Mouse (Mus musculus) heart, embryonic 14.5 days (tissue): ENCODE data around the gene 5730596B20Rik. TPM values are rescaled to one million over a fixed set of nuclear protein-coding genes. Genes with fewer than 3 reads are reported as not detected.

Experiments used
- ATAC-seq: fragments of 200-750 bp; cut with Nextera tagmentation; 2 replicates; pipeline ENCODE4 v1.8.0; 2017; ENCODE audit warnings: low read depth, moderate TSS enrichment; ENCODE audit not compliant: insufficient number of reproducible peaks, insufficient read depth, low FRiP score
- H3K27ac ChIP-seq, 2 experiments: fragments of 200-500 bp in 1 of 2; fragments of 300-500 bp in 1 of 2; sonication (generic) in 1 of 2; replicated peaks in 1 of 2; 2 replicates each; pipeline ENCODE4 v1.5.1; 2012 to 2014; ENCODE audit warnings: low read depth in 2 of 2, low read length in 2 of 2, control low read depth in 1 of 2, mild to moderate bottlenecking in 1 of 2, mixed read lengths in 1 of 2; ENCODE audit not compliant: control insufficient read depth in 1 of 2, insufficient read depth in 1 of 2
- H3K27me3 ChIP-seq: fragments of 300-500 bp; sonication (generic); 2 replicates; pipeline ENCODE4 v1.6.1; 2014; ENCODE audit warnings: mild to moderate bottlenecking, low read length, control low read depth; ENCODE audit not compliant: control insufficient read depth, insufficient read depth
- H3K36me3 ChIP-seq: fragments of 300-500 bp; sonication (generic); 2 replicates; pipeline ENCODE4 v1.6.1; 2014; ENCODE audit warnings: mild to moderate bottlenecking, control low read depth, low read length, mixed read lengths; ENCODE audit not compliant: control insufficient read depth, insufficient read depth
- H3K4me1 ChIP-seq, 2 experiments: fragments of 200-500 bp in 1 of 2; fragments of 300-500 bp in 1 of 2; sonication (generic) in 1 of 2; 2 replicates each; pipeline ENCODE4 v1.6.1; 2012 to 2014; ENCODE audit warnings: low read length in 2 of 2, control low read depth in 1 of 2, mixed read lengths in 1 of 2; ENCODE audit not compliant: control insufficient read depth in 2 of 2, insufficient read depth in 2 of 2
- H3K4me2 ChIP-seq: fragments of 300-500 bp; sonication (generic); 2 replicates; pipeline ENCODE4 v1.6.1; 2014; ENCODE audit warnings: mild to moderate bottlenecking, low read length
- H3K4me3 ChIP-seq, 2 experiments: fragments of 200-500 bp in 1 of 2; fragments of 300-500 bp in 1 of 2; sonication (generic) in 1 of 2; 2 replicates each; pipeline ENCODE4 v1.5.1; 2012 to 2014; ENCODE audit warnings: low read length in 2 of 2, mild to moderate bottlenecking in 2 of 2, control low read depth in 1 of 2, low read depth in 1 of 2, moderate library complexity in 1 of 2; ENCODE audit not compliant: control insufficient read depth in 1 of 2, insufficient read depth in 1 of 2
- H3K9ac ChIP-seq: fragments of 300-500 bp; sonication (generic); 2 replicates; pipeline ENCODE4 v1.6.1; 2014; ENCODE audit warnings: mild to moderate bottlenecking, low read length
- H3K9me3 ChIP-seq: fragments of 300-500 bp; sonication (generic); 2 replicates; pipeline ENCODE4 v1.6.1; 2016; ENCODE audit warnings: low read length, control low read depth; ENCODE audit not compliant: control insufficient read depth
- WGBS: fragments of 180-500 bp; shearing (Covaris S2); extraction: QIAGEN DNeasy Blood & Tissue Kit; methylation state at CpG from one replicate; pipeline ENCODE4 v1.1.7; 2014; 5-methylcytosine and 5-hydroxymethylcytosine counted together
- polyA plus RNA-seq: library from polyadenylated mRNA; unstranded; fragments of >200 nt; fragmentation: Nextera tagmentation; extraction: Ambion mirVana; gene quantifications from 2 replicates; pipeline ENCODE4 v1.2.1, GENCODE M21; 2014

5730596B20Rik gene
- polyA plus RNA-seq, 1 experiment from 2014 or later = not detected

DNA sequence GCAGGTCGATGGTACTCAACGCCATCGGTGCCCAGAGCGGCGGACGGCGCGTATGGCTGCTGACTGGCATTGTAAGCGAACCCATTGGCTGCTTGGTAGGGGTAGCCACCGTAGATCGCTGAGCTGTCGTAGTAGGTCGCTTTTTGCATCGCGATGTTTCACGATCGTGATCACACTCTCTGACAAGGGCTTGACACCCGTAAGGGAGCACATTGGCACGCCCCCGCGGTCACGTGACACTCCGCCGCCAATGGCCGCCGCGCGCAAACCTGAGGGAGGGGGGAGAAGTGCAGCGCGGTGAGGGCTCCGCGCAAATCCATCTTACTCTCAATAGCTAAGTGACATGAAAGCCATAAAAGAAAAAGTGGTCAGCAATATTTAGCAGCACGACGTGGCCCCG lies 4.8 kb upstream of the 5730596B20Rik start:
- 1% methylated on average over 35 of the region's 35 CpGs for WGBS
- no peak overlapping the region; the same call in 1 of the 2 replicates for H3K9ac ChIP-seq
- ATAC-seq = no peak

DNA sequence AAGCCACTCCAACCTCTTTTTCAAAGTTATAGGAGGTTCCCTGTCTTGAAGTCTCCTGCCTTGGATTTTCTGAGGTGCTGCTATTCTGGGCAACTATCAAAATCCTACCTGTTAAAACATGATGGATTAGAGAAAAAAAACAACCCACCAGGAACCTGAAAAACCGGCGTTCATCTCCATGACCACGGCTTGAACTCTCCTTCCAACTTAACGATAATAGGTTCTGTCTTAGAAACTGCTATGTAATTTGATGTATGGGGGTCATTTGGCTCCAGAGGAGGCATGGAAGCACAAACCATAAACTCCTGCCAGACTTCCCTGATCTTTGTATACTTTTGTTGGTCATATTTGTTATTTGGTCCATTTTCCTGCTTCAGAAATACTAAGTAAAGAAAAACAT lies 3.6 kb upstream of the 5730596B20Rik start:
- Histone ChIP-seq H3K27me3 (peaks cover 96% of the 10 kb centered on the region), H3K4me2 (peak overlapping the region; percentile 8; the same call in 1 of the 2 replicates), H3K4me3 (no peak overlapping the region), H3K27ac (no peak overlapping the region), H3K4me1 (peaks cover 0 to 3% of the 10 kb centered on the region in 2 experiments; a peak in 2 of 4 replicates), H3K36me3 (no peaks in the 10 kb centered on the region), H3K9me3 (no peaks in the 10 kb centered on the region), H3K9ac (no peak overlapping the region)
- 9% methylated on average over 4 of the region's 4 CpGs for WGBS
- no peak for ATAC-seq

More for the DNA sequence above, 4.8 kb upstream of the 5730596B20Rik start:
- H3K9me3 ChIP-seq = no peaks in the 10 kb centered on the region
- peaks cover 97% of the 10 kb centered on the region for H3K27me3 ChIP-seq
- H3K27ac ChIP-seq = peak overlapping the region in 1 of 2 experiments; percentile 23; a peak in 1 of 4 replicates
- H3K4me3 ChIP-seq = peak overlapping the region; percentile 18 to 23
- H3K4me1 ChIP-seq = peaks cover 0 to 3% of the 10 kb centered on the region in 2 experiments; a peak in 2 of 4 replicates
- H3K4me2 ChIP-seq = peak overlapping the region; percentile 52
- H3K36me3 ChIP-seq = no peaks in the 10 kb centered on the region

DNA sequence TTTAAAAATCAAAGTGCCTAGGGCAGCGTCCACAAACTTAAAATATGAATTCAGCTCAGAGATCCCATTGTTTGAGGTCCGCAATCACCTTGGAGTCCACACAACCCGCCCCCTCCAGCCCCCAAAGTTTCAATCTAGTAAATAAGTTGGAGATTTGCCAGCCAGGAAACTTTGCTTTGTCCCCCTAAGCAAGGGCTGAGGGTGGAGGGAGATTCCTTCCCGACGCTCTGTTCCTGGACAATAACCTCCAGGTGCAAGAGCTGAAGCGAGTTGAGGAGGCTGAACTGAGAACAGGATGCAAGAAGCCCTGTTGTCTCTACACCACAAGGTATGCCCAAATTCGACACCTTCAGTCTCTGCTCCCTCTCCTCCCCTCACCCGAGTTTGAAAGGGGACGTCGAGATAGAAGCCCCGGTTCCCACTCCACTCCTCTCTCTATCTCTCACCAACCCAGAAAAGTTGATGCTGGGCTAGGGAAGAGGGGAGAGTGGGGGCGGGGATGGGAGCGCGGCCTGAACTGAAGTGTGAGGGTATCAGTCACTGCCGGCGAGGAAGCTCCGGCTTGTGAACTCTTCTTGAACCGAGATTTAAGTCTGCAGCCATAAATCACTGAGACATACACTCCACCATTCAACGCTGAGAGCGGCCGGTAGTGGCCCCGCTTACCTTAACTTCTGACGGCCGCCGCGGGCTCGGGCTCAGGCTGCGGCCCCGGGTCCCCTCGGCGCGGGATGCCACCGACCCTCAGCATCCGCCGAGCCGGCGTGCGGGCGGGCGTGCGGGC lies 2.1 kb upstream of the 5730596B20Rik start:
- ATAC-seq = no peak
- Histone ChIP-seq H3K4me2 (0 out of 2 replicates have a peak overlapping the region, but pooled peaks have one; percentile 0), H3K4me1 (peaks cover 0 to 3% of the 10 kb centered on the region in 2 experiments; a peak in 2 of 4 replicates)

DNA sequence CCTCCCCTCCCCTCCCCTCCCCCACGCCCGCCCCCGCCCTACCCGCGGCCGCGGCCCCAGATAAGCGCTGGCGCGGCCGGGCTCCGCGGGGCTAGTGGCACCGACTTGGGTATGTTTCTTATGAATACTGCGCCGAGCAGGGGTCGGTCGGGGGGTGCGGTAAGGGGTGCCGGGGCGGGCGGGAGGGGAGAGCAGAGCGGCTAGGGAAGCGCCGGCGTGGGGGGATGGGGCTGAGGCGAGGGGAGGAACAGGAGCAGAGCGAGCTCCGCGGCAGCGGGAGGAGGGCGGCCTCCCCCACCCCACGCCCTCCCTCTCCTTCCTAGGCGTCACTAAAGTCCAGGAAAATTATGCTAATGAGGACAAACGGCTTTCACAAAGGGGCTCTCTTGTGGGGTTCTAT lies 1.4 kb upstream of the 5730596B20Rik start:
- peaks cover 0 to 3% of the 10 kb centered on the region in 2 experiments; a peak in 2 of 4 replicates for H3K4me1 ChIP-seq
- H3K27ac ChIP-seq = peak overlapping the region in 1 of 2 experiments; percentile 55; a peak in 2 of 4 replicates
- H3K9me3 ChIP-seq = no peaks in the 10 kb centered on the region
- H3K36me3 ChIP-seq = no peaks in the 10 kb centered on the region
- peaks cover 98% of the 10 kb centered on the region for H3K27me3 ChIP-seq
- peak overlapping the region; percentile 19 to 36; a peak in 3 of 4 replicates for H3K4me3 ChIP-seq
- ATAC-seq = no peak
- peak overlapping the region; percentile 31 for H3K9ac ChIP-seq
- peak overlapping the region; percentile 38; the same call in 1 of the 2 replicates for H3K4me2 ChIP-seq
- WGBS = 4% methylated on average over 19 of the region's 35 CpGs

More for the DNA sequence above, 2.1 kb upstream of the 5730596B20Rik start:
- H3K9ac ChIP-seq = peak overlapping the region; percentile 31
- 1% methylated on average over 38 of the region's 41 CpGs for WGBS
- H3K36me3 ChIP-seq = no peaks in the 10 kb centered on the region
- peak overlapping the region; percentile 45 to 55; a peak in 3 of 4 replicates for H3K27ac ChIP-seq
- H3K4me3 ChIP-seq = peak overlapping the region; percentile 32 to 36
- H3K9me3 ChIP-seq = no peaks in the 10 kb centered on the region
- peaks cover 98% of the 10 kb centered on the region for H3K27me3 ChIP-seq

DNA sequence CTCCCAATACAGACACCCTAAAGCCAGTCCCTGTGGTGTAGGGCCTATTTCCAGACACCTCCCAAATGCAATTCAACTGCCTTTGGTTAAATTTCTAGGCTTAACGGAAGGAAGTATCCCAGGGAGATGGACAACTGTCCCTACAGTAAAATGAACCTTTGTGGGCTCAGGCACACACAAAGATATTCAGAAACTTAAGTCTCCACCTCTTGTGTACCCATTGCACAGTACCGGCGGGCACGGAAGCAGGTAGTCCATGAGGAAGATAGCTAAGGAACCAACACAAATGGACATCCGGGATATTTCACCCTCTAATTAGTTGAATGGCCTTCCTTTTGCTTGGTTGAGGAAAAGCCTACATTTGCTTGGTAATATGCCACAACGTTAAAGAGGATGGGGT lies 907 bp upstream of the 5730596B20Rik start:
- Histone ChIP-seq H3K27me3 (peaks cover 98% of the 10 kb centered on the region), H3K27ac (peak overlapping the region; percentile 19 to 31; a peak in 1 of 4 replicates), H3K9me3 (no peaks in the 10 kb centered on the region), H3K4me1 (peaks cover 0 to 3% of the 10 kb centered on the region in 2 experiments; a peak in 2 of 4 replicates), H3K4me2 (peak overlapping the region; percentile 38), H3K9ac (no peak overlapping the region; the same call in 1 of the 2 replicates), H3K36me3 (no peaks in the 10 kb centered on the region), H3K4me3 (peak overlapping the region; percentile 19 to 36; a peak in 2 of 4 replicates)
- WGBS = 2% methylated on average over 6 of the region's 6 CpGs
- no peak for ATAC-seq

DNA sequence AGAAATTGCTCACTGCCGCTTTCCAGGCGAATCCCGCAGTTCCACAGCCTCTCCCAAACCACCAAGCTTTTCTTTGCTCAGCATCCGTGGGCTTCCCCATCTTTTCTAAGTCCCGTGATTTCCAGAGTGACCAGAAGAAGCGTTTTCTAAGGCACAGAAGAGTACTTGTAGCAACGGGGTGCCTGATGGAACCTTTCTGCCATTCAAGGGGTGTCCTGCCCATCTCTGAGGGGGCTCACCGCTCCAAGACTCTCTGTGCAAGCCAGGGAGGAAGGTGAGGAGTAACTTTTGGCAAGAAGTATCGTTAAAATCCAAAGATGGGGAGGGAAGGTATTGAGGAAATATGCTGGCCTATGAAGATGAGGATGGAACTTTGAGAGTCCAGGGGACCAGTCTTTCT lies 508 bp downstream of the 5730596B20Rik start:
- 0 out of 4 replicates have a peak overlapping the region, but pooled peaks of 1 of the 2 experiments have one; percentile 18 for H3K4me3 ChIP-seq
- ATAC-seq = no peak

DNA sequence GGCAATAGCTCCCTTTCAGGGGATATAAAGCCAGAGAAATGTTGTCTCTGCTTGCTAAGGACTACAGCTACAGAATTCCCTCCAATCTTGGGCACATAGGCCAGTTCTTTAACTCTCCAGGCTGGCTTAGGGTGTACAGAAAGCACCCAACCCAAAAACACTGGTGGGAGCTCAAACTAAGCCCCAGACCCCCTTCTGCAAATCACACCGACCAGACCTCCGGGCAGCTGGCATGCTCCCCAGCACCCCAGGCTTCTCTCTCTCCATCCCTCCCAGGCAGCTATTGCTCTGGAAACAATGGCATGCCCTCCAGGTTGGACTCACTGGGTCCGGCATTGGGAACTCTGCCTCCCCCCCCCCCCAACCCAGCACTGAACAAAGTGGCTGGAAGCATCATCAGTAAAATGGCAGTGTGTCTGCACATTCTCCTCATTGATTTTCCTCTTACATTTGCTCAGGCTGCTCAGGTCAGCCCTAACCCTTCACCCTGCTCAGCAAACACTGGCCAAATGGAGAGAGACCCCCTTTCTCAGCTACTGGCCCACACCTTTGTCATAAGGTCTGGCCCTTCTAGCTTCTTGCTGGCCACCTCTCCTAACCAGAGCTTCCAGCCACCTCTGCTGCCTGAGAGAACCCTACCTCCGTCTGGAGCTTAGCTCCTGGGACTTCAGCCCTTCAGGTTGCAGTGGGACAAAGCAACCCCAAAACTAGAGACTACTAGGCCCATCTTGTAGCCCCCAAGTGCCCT lies 1.8 kb downstream of the 5730596B20Rik start:
- H3K9ac ChIP-seq = no peak overlapping the region; the same call in 1 of the 2 replicates
- no peaks in the 10 kb centered on the region for H3K9me3 ChIP-seq
- ATAC-seq = no peak
- H3K4me1 ChIP-seq = no peaks in the 10 kb centered on the region; a peak in 1 of 4 replicates
- no peaks in the 10 kb centered on the region for H3K36me3 ChIP-seq
- H3K4me2 ChIP-seq = peak overlapping the region; percentile 24; the same call in 1 of the 2 replicates
- no peak overlapping the region for H3K27ac ChIP-seq
- H3K4me3 ChIP-seq = peak overlapping the region in 1 of 2 experiments; percentile 6; a peak in 1 of 4 replicates
- 5% methylated on average over 4 of the region's 4 CpGs for WGBS
- peaks cover 98% of the 10 kb centered on the region for H3K27me3 ChIP-seq

More for the DNA sequence above, 508 bp downstream of the 5730596B20Rik start:
- Histone ChIP-seq H3K27ac (no peak overlapping the region), H3K4me2 (peak overlapping the region; percentile 38; the same call in 1 of the 2 replicates), H3K27me3 (peaks cover 98% of the 10 kb centered on the region), H3K4me1 (no peaks in the 10 kb centered on the region; a peak in 1 of 4 replicates), H3K9ac (peak overlapping the region; percentile 49; the same call in 1 of the 2 replicates), H3K36me3 (no peaks in the 10 kb centered on the region), H3K9me3 (no peaks in the 10 kb centered on the region)
- WGBS = 4% methylated on average over 9 of the region's 9 CpGs
